Mouse (Mus musculus) kidney, embryonic 15.5 days (tissue): ENCODE measurements around the gene Ndufs2. TPM values are rescaled to one million over a fixed set of nuclear protein-coding genes. Genes with fewer than 3 reads are reported as not detected.

Source experiments
- ATAC-seq: fragments of 200-750 bp; cut with Nextera tagmentation; replicated peaks from 2 replicates; pipeline ENCODE4 v1.8.0; 2017; ENCODE audit warnings: moderate TSS enrichment; ENCODE audit not compliant: low FRiP score
- H3K27ac ChIP-seq: fragments of 300-500 bp; sonication (generic); 2 replicates; pipeline ENCODE4 v1.5.1; 2015; ENCODE audit warnings: mild to moderate bottlenecking, inconsistent platforms
- H3K27me3 ChIP-seq: fragments of 300-500 bp; sonication (generic); 2 replicates; pipeline ENCODE4 v1.6.1; 2015; ENCODE audit warnings: inconsistent platforms
- H3K36me3 ChIP-seq: fragments of 300-500 bp; sonication (generic); 2 replicates; pipeline ENCODE4 v1.6.1; 2015; ENCODE audit warnings: inconsistent platforms
- H3K4me1 ChIP-seq: fragments of 300-500 bp; sonication (generic); 2 replicates; pipeline ENCODE4 v1.6.1; 2015; ENCODE audit warnings: inconsistent platforms
- H3K4me2 ChIP-seq: fragments of 300-500 bp; sonication (generic); 2 replicates; pipeline ENCODE4 v1.6.1; 2015; ENCODE audit warnings: moderate library complexity, mild to moderate bottlenecking, inconsistent platforms
- H3K4me3 ChIP-seq: fragments of 300-500 bp; sonication (generic); replicated peaks from 2 replicates; pipeline ENCODE4 v1.5.1; 2015; ENCODE audit warnings: mild to moderate bottlenecking, inconsistent platforms
- H3K9ac ChIP-seq: fragments of 300-500 bp; sonication (generic); 2 replicates; pipeline ENCODE4 v1.6.1; 2015; ENCODE audit warnings: mild to moderate bottlenecking, inconsistent platforms
- H3K9me3 ChIP-seq: fragments of 300-500 bp; sonication (generic); replicated peaks from 2 replicates; pipeline ENCODE4 v1.6.1; 2016; ENCODE audit warnings: inconsistent platforms
- WGBS: fragments of 180-500 bp; shearing (Covaris S2); methylation state at CpG from one replicate; pipeline ENCODE4 v1.1.7; 2015; ENCODE audit warnings: mixed read lengths; 5-methylcytosine and 5-hydroxymethylcytosine counted together
- polyA plus RNA-seq: library from polyadenylated mRNA; unstranded; fragments of >200 nt; fragmentation: Nextera tagmentation; extraction: Ambion mirVana; gene quantifications from 2 replicates; pipeline ENCODE4 v1.2.1, GENCODE M21; 2015

The Ndufs2 gene
- polyA plus RNA-seq, 1 experiment from 2014 or later, result 276 TPM

DNA sequence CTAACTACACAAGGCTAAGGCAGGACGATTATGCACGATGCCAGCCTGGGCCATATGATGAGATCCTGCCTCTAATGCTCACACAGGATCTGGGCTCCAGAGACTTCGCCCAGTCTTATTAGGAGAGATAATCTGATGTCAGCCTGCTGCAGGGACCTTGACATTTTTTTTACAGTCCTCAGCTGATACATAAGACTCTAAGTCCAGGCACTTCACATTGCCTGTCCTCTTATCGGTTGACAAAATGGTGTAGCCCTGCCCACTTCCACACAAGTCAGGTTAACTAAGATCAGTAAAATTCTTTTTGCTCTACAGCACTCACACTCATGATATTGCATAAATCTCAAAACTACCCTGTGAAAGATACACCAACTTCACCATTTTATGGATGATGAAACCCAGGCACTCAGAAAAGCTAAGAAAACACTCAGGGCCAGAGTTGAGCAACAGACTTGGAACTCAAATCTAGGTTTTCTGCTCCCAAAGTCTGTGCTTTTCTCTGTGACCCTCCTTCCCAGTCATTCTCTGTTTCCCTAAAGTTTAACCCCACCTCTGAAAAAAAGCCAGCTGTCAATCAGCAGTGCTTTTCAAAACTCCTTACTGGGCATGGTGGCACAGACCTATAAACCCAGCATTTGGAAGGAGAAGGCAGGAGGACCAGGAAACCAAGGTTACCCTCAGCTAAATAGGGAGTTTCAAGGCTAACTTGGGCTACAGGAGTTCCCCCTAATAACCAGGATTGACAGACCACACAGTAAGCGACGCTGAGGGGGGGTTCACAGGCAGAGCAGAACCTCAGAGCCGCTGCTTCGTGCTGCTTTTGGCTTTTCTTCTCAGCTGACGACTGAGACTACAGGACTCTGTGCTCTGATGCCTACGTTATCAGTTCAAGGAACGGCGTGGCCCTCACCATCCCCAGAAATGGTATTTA is 18.1 kb downstream of the Ndufs2 start:
- H3K27me3 ChIP-seq, result no peaks in the 10 kb centered on the region
- 88% methylated on average over 12 of the region's 12 CpGs for WGBS
- no peak for ATAC-seq
- H3K4me1 ChIP-seq, result peaks cover 13% of the 10 kb centered on the region; the same call in 1 of the 2 replicates
- H3K4me2 ChIP-seq, result no peak overlapping the region
- H3K27ac ChIP-seq, result no peak overlapping the region; the same call in 1 of the 2 replicates
- peaks cover 49% of the 10 kb centered on the region for H3K36me3 ChIP-seq
- no peak overlapping the region for H3K9ac ChIP-seq
- H3K9me3 ChIP-seq, result no peaks in the 10 kb centered on the region
- no peak overlapping the region for H3K4me3 ChIP-seq

GRCm38 (mm10) chr1:171232348-171232747 is 18.8 kb downstream of the Ndufs2 start:
- H3K9ac ChIP-seq, result no peak overlapping the region
- peaks cover 13% of the 10 kb centered on the region; the same call in 1 of the 2 replicates for H3K4me1 ChIP-seq
- no peak overlapping the region for H3K27ac ChIP-seq
- H3K4me2 ChIP-seq, result no peak overlapping the region
- no peaks in the 10 kb centered on the region for H3K9me3 ChIP-seq
- 84% methylated on average over 5 of the region's 5 CpGs for WGBS
- ATAC-seq, result no peak
- no peak overlapping the region for H3K4me3 ChIP-seq
- H3K27me3 ChIP-seq, result no peaks in the 10 kb centered on the region
- peaks cover 42% of the 10 kb centered on the region for H3K36me3 ChIP-seq

DNA sequence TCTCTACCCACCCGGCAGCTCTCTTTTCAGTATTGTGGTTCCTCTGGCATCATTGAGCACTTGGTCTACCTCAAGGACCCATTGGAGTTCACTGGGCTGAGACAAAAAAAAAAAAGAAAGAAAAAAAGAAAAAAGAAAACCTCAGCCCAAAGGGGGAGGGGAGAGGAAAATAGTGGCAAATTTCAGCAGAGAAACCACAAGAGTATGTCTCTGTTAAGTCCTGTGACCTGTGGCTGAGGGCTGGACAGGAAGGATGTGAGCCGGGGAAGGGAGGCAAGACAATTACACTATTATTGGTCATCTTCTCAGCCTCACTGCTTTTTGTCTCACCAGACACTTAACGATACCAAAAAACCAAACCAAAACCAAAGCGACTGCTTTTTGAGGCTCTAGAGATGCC is 19.3 kb downstream of the Ndufs2 start:
- 82% methylated on average over 4 of the region's 4 CpGs for WGBS

GRCm38 (mm10) chr1:171230215-171230614 is 21.0 kb downstream of the Ndufs2 start:
- 61% methylated on average over 3 of the region's 3 CpGs for WGBS
- no peak for ATAC-seq

More for the DNA sequence above, 19.3 kb downstream of the Ndufs2 start:
- no peak for ATAC-seq
- Histone ChIP-seq H3K27me3 (no peaks in the 10 kb centered on the region), H3K36me3 (peaks cover 37% of the 10 kb centered on the region), H3K4me3 (no peak overlapping the region), H3K9ac (no peak overlapping the region), H3K4me1 (peaks cover 13% of the 10 kb centered on the region; the same call in 1 of the 2 replicates), H3K9me3 (no peaks in the 10 kb centered on the region), H3K4me2 (no peak overlapping the region), H3K27ac (no peak overlapping the region)

GRCm38 (mm10) chr1:171229750-171230149 is 21.4 kb downstream of the Ndufs2 start:
- no peaks in the 10 kb centered on the region for H3K27me3 ChIP-seq
- 43% methylated on average over 6 of the region's 6 CpGs for WGBS
- H3K4me2 ChIP-seq, result no peak overlapping the region
- no peaks in the 10 kb centered on the region for H3K9me3 ChIP-seq
- ATAC-seq, result no peak
- peaks cover 16% of the 10 kb centered on the region for H3K36me3 ChIP-seq
- peaks cover 13% of the 10 kb centered on the region; the same call in 1 of the 2 replicates for H3K4me1 ChIP-seq
- no peak overlapping the region for H3K4me3 ChIP-seq
- H3K9ac ChIP-seq, result no peak overlapping the region
- H3K27ac ChIP-seq, result peak overlapping the region; percentile 49

More at GRCm38 (mm10) chr1:171230215-171230614, 21.0 kb downstream of the Ndufs2 start:
- Histone ChIP-seq H3K36me3 (peaks cover 20% of the 10 kb centered on the region), H3K4me2 (no peak overlapping the region), H3K9ac (no peak overlapping the region), H3K4me1 (peaks cover 13% of the 10 kb centered on the region; the same call in 1 of the 2 replicates), H3K27ac (0 out of 2 replicates have a peak overlapping the region, but pooled peaks have one; percentile 49), H3K9me3 (no peaks in the 10 kb centered on the region), H3K4me3 (no peak overlapping the region), H3K27me3 (no peaks in the 10 kb centered on the region)

DNA sequence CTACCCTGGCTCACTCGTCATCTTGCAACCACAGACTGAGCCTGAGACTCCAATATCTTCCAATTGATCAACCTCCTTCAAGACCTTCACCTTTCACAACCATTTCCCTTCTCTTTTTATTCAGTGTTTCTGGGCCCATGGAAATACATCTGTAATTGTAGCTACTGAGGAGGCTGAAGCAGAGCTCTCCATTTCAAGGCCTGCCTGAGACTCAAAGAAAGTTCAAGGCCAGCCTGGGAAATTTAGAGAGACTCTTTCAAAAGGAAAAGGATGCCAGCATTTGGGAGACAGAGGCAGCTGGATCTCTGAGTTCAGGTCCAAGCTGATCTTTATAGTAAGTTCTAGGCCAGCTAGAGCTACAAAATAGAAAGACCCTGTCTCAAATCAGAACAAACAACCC is 23.3 kb downstream of the Ndufs2 start:
- Histone ChIP-seq H3K36me3 (no peaks in the 10 kb centered on the region), H3K4me2 (no peak overlapping the region), H3K9ac (no peak overlapping the region), H3K9me3 (no peaks in the 10 kb centered on the region), H3K27ac (no peak overlapping the region), H3K4me3 (no peak overlapping the region), H3K4me1 (peaks cover 18% of the 10 kb centered on the region), H3K27me3 (no peaks in the 10 kb centered on the region)
- no peak for ATAC-seq
- 71% methylated on average over 1 of the region's 1 CpGs for WGBS

DNA sequence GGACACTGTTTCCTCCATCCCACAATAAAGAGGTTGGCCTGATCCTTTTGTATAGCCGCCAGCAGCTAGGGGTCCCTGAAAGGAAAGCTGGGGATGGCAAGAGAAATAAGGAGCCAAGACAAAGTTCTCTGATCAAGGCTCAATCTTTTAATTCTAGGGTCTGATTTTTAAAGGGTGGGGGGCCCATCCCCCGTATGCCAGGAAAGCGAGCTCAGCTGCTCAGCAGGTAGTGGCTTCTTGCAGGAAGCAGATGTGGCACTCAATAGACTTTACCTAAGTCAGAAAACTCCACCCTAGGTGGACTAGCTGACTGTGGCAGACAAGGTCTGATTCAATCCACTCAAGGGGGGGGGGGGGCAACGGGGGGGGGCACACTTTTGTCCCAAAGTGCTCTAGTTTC is 24.4 kb downstream of the Ndufs2 start:
- WGBS, result 54% methylated on average over 4 of the region's 4 CpGs

DNA sequence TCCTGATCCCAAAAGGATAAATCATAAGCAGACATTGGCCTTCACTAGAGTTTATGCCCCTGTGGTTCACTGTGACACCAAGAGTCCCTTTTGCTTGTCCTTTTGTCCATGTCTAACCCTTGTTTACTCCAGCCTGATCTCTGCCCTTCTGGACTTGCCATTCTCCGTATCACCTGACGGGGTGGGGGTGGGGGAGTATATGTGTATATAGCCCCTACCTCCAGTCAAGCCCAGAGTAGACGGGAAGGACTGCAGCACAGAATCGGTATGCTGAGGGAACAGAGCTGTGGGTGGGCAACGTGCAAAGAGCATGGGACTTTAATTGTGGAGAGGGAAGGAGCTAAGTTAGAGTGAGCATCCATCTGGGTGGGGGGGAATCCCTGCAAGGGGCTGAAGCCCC is 26.3 kb downstream of the Ndufs2 start, which contains the start of gene Apoa2:
Gene Apoa2 (plus strand): TSS at position 198 of the 400 bp plus-strand sequence.
- Histone ChIP-seq H3K36me3 (peaks cover 6% of the 10 kb centered on the region), H3K9me3 (no peaks in the 10 kb centered on the region), H3K4me1 (peaks cover 24% of the 10 kb centered on the region), H3K9ac (no peak within 1 kb of the TSS), H3K27ac (no peak within 1 kb of the TSS), H3K27me3 (no peaks in the 10 kb centered on the region), H3K4me3 (no peak within 1 kb of the TSS), H3K4me2 (no peak within 1 kb of the TSS)
- WGBS, result 69% methylated on average over 5 of the region's 5 CpGs
- no peak for ATAC-seq

More for the DNA sequence above, 24.4 kb downstream of the Ndufs2 start:
- Histone ChIP-seq H3K4me2 (no peak overlapping the region), H3K27me3 (no peaks in the 10 kb centered on the region), H3K27ac (no peak overlapping the region), H3K4me3 (no peak overlapping the region), H3K4me1 (peaks cover 20% of the 10 kb centered on the region), H3K36me3 (no peaks in the 10 kb centered on the region), H3K9ac (no peak overlapping the region), H3K9me3 (no peaks in the 10 kb centered on the region)
- no peak for ATAC-seq

- no peaks in the 10 kb centered on the region for H3K9me3 ChIP-seq
- H3K27me3 ChIP-seq, result no peaks in the 10 kb centered on the region
- ATAC-seq, result no peak
- 71% methylated on average over 2 of the region's 2 CpGs for WGBS
- no peak overlapping the region for H3K4me3 ChIP-seq
- peaks cover 20% of the 10 kb centered on the region for H3K4me1 ChIP-seq
- H3K36me3 ChIP-seq, result peaks cover 16% of the 10 kb centered on the region
- no peak overlapping the region for H3K9ac ChIP-seq
- H3K27ac ChIP-seq, result no peak overlapping the region
- H3K4me2 ChIP-seq, result no peak overlapping the region
Observed at GRCm38 (mm10) chr1:171223796-171224195, 27.4 kb downstream of the Ndufs2 start.

DNA sequence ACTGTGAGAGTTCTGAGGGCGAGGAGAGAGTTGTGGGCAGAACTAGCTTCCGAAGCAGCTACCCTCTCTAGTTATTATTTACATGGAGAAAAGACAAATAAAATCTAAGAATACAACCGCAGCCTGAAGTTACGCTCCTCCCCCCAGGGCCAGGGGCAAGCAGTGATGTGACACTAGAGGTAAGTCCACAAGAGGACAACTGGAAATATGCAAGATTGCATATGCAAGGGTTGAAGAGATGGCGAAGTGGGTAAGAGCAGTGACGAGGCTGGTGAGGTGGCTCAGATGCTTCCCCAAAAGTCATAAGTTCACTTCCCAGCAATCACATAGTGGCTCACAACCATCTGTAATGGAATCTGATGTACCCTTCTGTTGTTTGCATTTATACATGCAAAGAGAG is 28.0 kb downstream of the Ndufs2 start:
- Histone ChIP-seq H3K27me3 (no peaks in the 10 kb centered on the region), H3K27ac (peak overlapping the region; percentile 95), H3K36me3 (peaks cover 23% of the 10 kb centered on the region), H3K4me1 (peaks cover 20% of the 10 kb centered on the region), H3K4me2 (peak overlapping the region; percentile 52), H3K9ac (0 out of 2 replicates have a peak overlapping the region, but pooled peaks have one; percentile 25), H3K4me3 (peak overlapping the region; percentile 74), H3K9me3 (no peaks in the 10 kb centered on the region)
- WGBS, result 81% methylated on average over 6 of the region's 6 CpGs
- ATAC-seq, result no peak

DNA sequence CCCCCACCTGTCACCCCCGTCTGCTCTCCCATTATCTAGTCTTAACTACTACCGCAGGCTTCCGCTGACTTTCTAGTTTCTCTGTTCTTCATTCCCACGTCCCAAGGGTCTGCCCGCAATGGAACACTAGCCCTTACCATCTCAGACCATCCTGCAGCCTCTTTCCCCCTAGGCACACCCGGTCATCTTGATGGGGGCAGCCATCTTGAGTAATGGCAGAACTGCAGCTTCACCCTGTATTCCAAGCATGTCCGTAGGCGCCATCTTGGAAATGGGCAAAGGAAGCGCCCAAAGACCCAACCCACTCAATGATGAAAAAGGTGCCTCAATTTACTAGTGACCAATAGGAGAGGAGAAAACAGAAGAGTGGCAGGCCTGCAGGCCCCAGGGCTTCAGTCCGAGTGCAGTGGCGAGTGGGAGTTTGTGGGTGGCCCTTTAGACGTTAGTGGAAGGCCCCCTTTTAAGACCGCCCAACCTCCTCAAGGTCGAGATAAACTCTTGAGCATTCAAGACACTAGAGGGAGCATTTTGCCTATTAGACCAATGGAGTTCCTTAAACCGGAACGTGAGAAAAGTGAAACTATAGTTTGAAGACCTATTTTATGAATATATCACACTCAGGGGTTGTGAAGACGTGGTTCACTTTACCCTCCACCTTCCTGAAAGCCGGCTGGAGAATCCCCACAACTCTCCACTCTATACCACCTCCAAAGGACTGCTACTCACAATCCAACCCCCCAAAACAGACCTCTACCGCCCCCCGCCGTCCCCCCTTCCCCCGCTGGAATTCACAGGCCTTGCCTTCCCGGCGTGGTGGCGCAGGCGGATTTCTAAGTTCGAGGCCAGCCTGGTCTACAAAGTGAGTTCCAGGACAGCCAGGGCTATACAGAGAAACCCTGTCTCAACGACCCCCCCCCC is 28.7 kb downstream of the Ndufs2 start, which contains the start of gene Tomm40l:
Gene Tomm40l (minus strand): TSS at position 277 of the 918 bp plus-strand sequence.
- peak within 1 kb of the TSS; percentile 73 for H3K4me2 ChIP-seq
- peak; percentile 98 for ATAC-seq
- H3K4me3 ChIP-seq, result peak within 1 kb of the TSS; percentile 74
- H3K27me3 ChIP-seq, result no peaks in the 10 kb centered on the region
- H3K9ac ChIP-seq, result peak within 1 kb of the TSS; percentile 59
- peaks cover 20% of the 10 kb centered on the region for H3K4me1 ChIP-seq
- H3K36me3 ChIP-seq, result peaks cover 27% of the 10 kb centered on the region
- no peaks in the 10 kb centered on the region for H3K9me3 ChIP-seq
- 1% methylated on average over 28 of the region's 28 CpGs for WGBS
- peak within 1 kb of the TSS; percentile 95 for H3K27ac ChIP-seq
